Mouse (Mus musculus): ENCODE data around the gene Mast1.

DNA sequence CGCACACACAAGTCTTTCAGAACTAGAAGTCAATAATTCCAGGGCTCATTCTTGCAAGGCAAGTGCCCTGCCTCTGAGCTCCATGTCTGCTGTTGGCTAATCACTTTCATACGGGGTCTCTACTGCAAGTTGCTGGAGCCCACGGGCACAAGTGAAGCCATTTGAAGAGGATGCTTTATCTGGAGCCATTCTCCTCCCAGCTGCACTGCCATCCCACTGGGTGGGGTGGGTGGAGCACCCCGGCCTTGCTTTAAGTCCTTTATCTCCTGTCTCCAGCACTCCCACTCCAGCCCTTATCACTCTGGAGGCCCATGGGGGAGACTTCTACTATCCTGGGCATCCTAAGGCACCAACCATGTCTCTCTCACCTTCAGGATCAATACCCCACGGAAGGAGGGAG, 33.8 kb upstream of the Mast1 start:
- TF ChIP-seq POLR2A (IDR thresholded peaks at IDR 0.05; ENCODE audit: insufficient read length, low read depth), result no peak
- no peak for TF ChIP-seq POLR2AphosphoS2 (IDR thresholded peaks at IDR 0.05; ENCODE audit: insufficient read length, low read depth)
- no peak for TF ChIP-seq TCF12 (IDR thresholded peaks at IDR 0.05; ENCODE audit: insufficient read depth, poor library complexity, severe bottlenecking)
- no peak for TF ChIP-seq SRF (IDR thresholded peaks at IDR 0.05; ENCODE audit: control insufficient read depth, insufficient read length, low read depth)
- no peak for TF ChIP-seq MAX (IDR thresholded peaks at IDR 0.05; ENCODE audit: low read depth)
- TF ChIP-seq USF1 (IDR thresholded peaks at IDR 0.05; ENCODE audit: low read depth), result no peak
- no peak for TF ChIP-seq E2F4 (IDR thresholded peaks at IDR 0.05; ENCODE audit: insufficient read depth)
- TF ChIP-seq MYOD1 (IDR thresholded peaks at IDR 0.05; ENCODE audit: control insufficient read depth in 1 of 3, insufficient read length in 2 of 3, low read depth in 2 of 3), result no peak
- TF ChIP-seq CEBPB (IDR thresholded peaks at IDR 0.05; ENCODE audit: insufficient read depth, poor library complexity, severe bottlenecking), result no peak
